In genomic region chr13:22026058-22027031, GRCm38 (mm10) we compare ENCODE assay signal across 8 mouse cellular contexts. TPM values are rescaled to one million over a fixed set of nuclear protein-coding genes. Genes with fewer than 3 reads are reported as not detected.
DNase-seq lines count a peak whose midpoint lies in the region; ATAC-seq and TF ChIP-seq lines count a peak whose summit lies in the region.

No protein-coding gene starts in this region.

- TF ChIP-seq POLR2A in MEL (IDR thresholded peaks at IDR 0.05; ENCODE audit: control insufficient read depth in 1 of 2, insufficient read depth in 1 of 2, low read depth in 1 of 2, low read length in 2 of 2, poor library complexity in 1 of 2) = no peak

- 1% methylated on average over 35 of the region's 35 CpGs for WGBS in hindbrain, embryonic 11.5 days
- 1% methylated on average over 35 of the region's 35 CpGs for WGBS in lung, embryonic 15.5 days

- no peaks in the 10 kb centered on the region; the same call in 1 of the 2 replicates for H3K79me2 ChIP-seq in MEL (ENCODE audit: control insufficient read depth, insufficient read depth, low read length, poor library complexity)

- H3K27me3 ChIP-seq in MEL (ENCODE audit: control insufficient read depth in 1 of 2, insufficient read depth in 2 of 2, low read length in 2 of 2) = no peaks in the 10 kb centered on the region
- H3K27me3 ChIP-seq in hindbrain, embryonic 11.5 days (ENCODE audit: control insufficient read depth, insufficient read depth, low read length) = no peaks in the 10 kb centered on the region
- H3K27me3 ChIP-seq in lung, embryonic 15.5 days = no peaks in the 10 kb centered on the region

- peak overlapping the region; percentile 63 for H3K9ac ChIP-seq in MEL (ENCODE audit: control insufficient read depth, low read depth, low read length, poor library complexity, severe bottlenecking)
- H3K9ac ChIP-seq in hindbrain, embryonic 11.5 days (ENCODE audit: low read depth, low read length) = peak overlapping the region; percentile 45
- peak overlapping the region; percentile 39 for H3K9ac ChIP-seq in lung, embryonic 15.5 days

- H3K4me2 ChIP-seq in hindbrain, embryonic 11.5 days (replicated peaks; ENCODE audit: low read depth, low read length) = peak overlapping the region; percentile 49
- peak overlapping the region; percentile 60 for H3K4me2 ChIP-seq in lung, embryonic 15.5 days

- H3K9me3 ChIP-seq in MEL (replicated peaks; ENCODE audit: insufficient read depth, low read length) = no peaks in the 10 kb centered on the region
- no peaks in the 10 kb centered on the region for H3K9me3 ChIP-seq in hindbrain, embryonic 11.5 days (ENCODE audit: control insufficient read depth, low read length)
- no peaks in the 10 kb centered on the region for H3K9me3 ChIP-seq in lung, embryonic 15.5 days

- DNase-seq in MEL (ENCODE audit: low read depth, low spot score) = peak; percentile 88
- DNase-seq in cerebellum, adult 9-11 months = peak; percentile 62
- peak; percentile 49 to 96 for DNase-seq in frontal cortex, adult 2 months (ENCODE audit: extremely low spot score in 1 of 2, low spot score in 1 of 2)
- DNase-seq in hindbrain, embryonic 11.5 days (ENCODE audit: low spot score) = peak; percentile 98
- peak; percentile 54 for DNase-seq in layer of hippocampus, adult 9-11 months
- peak; percentile 81 for DNase-seq in ovary, postnatal 36 days (ENCODE audit: low spot score)
- DNase-seq in thymus, postnatal 14 days = peak; percentile 90

- no peak for TF ChIP-seq RAD21 in MEL (IDR thresholded peaks at IDR 0.05; ENCODE audit: low read depth, low read length)

- TF ChIP-seq CTCF in MEL (IDR thresholded peaks at IDR 0.05 in 2 of 3, conservative IDR thresholded peaks at IDR 0.05 in 1 of 3; ENCODE audit: control insufficient read depth in 1 of 3, insufficient read depth in 1 of 3, low read depth in 2 of 3, low read length in 3 of 3, poor library complexity in 1 of 3, severe bottlenecking in 1 of 3) = no peak

- TF ChIP-seq EP300 in MEL (IDR thresholded peaks at IDR 0.05; ENCODE audit: low read depth in 1 of 2, low read length in 2 of 2) = no peak

- ATAC-seq in hindbrain, embryonic 11.5 days (ENCODE audit: low FRiP score) = 0 out of 2 replicates have a peak, but pooled peaks have one; percentile 44
- ATAC-seq in lung, embryonic 15.5 days (ENCODE audit: borderline replicate concordance, extremely low read depth, low FRiP score, low TSS enrichment) = peak; percentile 46; the same call in 1 of the 2 replicates

- peaks cover 0 to 3% of the 10 kb centered on the region in 2 experiments; a peak in 1 of 4 replicates for H3K4me1 ChIP-seq in MEL (ENCODE audit: control insufficient read depth in 1 of 2, insufficient read depth in 2 of 2, low read length in 2 of 2)
- no peaks in the 10 kb centered on the region for H3K4me1 ChIP-seq in hindbrain, embryonic 11.5 days (replicated peaks; ENCODE audit: control insufficient read depth, insufficient read depth, low read length)
- peaks cover 19% of the 10 kb centered on the region; the same call in 1 of the 2 replicates for H3K4me1 ChIP-seq in lung, embryonic 15.5 days

- H3K27ac ChIP-seq in MEL (ENCODE audit: control insufficient read depth, low read depth, low read length) = no peak overlapping the region
- H3K27ac ChIP-seq in hindbrain, embryonic 11.5 days (ENCODE audit: low read depth, low read length) = no peak overlapping the region
- peak overlapping the region; percentile 59; the same call in 1 of the 2 replicates for H3K27ac ChIP-seq in lung, embryonic 15.5 days

- peak overlapping the region; percentile 58 to 68 for H3K4me3 ChIP-seq in MEL (ENCODE audit: control insufficient read depth in 1 of 2, insufficient read depth in 1 of 2, low read depth in 2 of 2, low read length in 2 of 2)
- peak overlapping the region; percentile 44 for H3K4me3 ChIP-seq in hindbrain, embryonic 11.5 days (ENCODE audit: low read depth, low read length)
- peak overlapping the region; percentile 44 for H3K4me3 ChIP-seq in lung, embryonic 15.5 days

- peaks cover 0 to 2% of the 10 kb centered on the region in 2 experiments; a peak in 2 of 4 replicates for H3K36me3 ChIP-seq in MEL (ENCODE audit: control insufficient read depth in 1 of 2, insufficient read depth in 2 of 2, low read length in 2 of 2)
- H3K36me3 ChIP-seq in hindbrain, embryonic 11.5 days (ENCODE audit: control insufficient read depth, insufficient read depth, low read length) = no peaks in the 10 kb centered on the region
- H3K36me3 ChIP-seq in lung, embryonic 15.5 days = no peaks in the 10 kb centered on the region

TF ChIP-seq in MEL, 35 proteins besides CTCF, POLR2A, EP300 and RAD21:
- TF ChIP-seq TAL1 (IDR thresholded peaks at IDR 0.05; ENCODE audit: low read length) (no peak), HCFC1 (IDR thresholded peaks at IDR 0.05; ENCODE audit: low read depth, low read length) (no peak), KAT2A (conservative IDR thresholded peaks at IDR 0.05; ENCODE audit: low read depth, low read length) (no peak), TBP (IDR thresholded peaks at IDR 0.05; ENCODE audit: low read depth, low read length) (peak; percentile 100), ZMIZ1 (IDR thresholded peaks at IDR 0.05; ENCODE audit: low read depth, low read length) (no peak), POLR2AphosphoS5 (IDR thresholded peaks at IDR 0.05; ENCODE audit: borderline replicate concordance, low read depth, low read length) (no peak), NRF1 (IDR thresholded peaks at IDR 0.05; ENCODE audit: insufficient read depth, low read depth, low read length, poor library complexity, severe bottlenecking) (no peak), ZC3H11A (IDR thresholded peaks at IDR 0.05; ENCODE audit: low read depth, low read length) (no peak)

RNA-seq across cellular contexts. Expression of gene Hist1h2ah, which starts 9.0 kb away (rescaled TPM):
- 1,264 and 1,284 TPM in 2 replicates for total RNA-seq in MEL (2012; rRNA removed)
- 1 to 10 TPM in 1 of 2 experiments, not detected in 1; 3.7 TPM for polyA plus RNA-seq in MEL (2012; ENCODE audit: insufficient read depth in 1 of 2, insufficient read length in 2 of 2, low read depth in 1 of 2, low replicate concordance in 2 of 2, missing spikeins in 1 of 2)
- 0.80 TPM in 1 of 2 replicates, not detected in the other for polyA plus RNA-seq in frontal cortex, adult 2 months (2012; rRNA removed)
- 8.4 and 11.9 TPM in 2 replicates for polyA plus RNA-seq in hindbrain, embryonic 11.5 days (2014; fragmentation: Nextera tagmentation; extraction: Ambion mirVana)
- polyA plus RNA-seq in lung, embryonic 15.5 days (2015; fragmentation: Nextera tagmentation; extraction: Ambion mirVana) = 8.1 and 8.2 TPM in 2 replicates

RNA-seq across cellular contexts. Expression of gene Hist1h2bk, which starts 9.3 kb away (rescaled TPM):
- 2,495 and 3,316 TPM in 2 replicates for total RNA-seq in MEL (2012; rRNA removed)
- polyA plus RNA-seq in MEL (2012; ENCODE audit: insufficient read depth in 1 of 2, insufficient read length in 2 of 2, low read depth in 1 of 2, low replicate concordance in 2 of 2, missing spikeins in 1 of 2) = 1 to 10 TPM in 1 of 2 experiments, not detected in 1; 5.7 TPM
- 0.36 and 0.65 TPM in 2 replicates for polyA plus RNA-seq in frontal cortex, adult 2 months (2012; rRNA removed)
- 7.2 and 10.2 TPM in 2 replicates for polyA plus RNA-seq in hindbrain, embryonic 11.5 days (2014; fragmentation: Nextera tagmentation; extraction: Ambion mirVana)
- polyA plus RNA-seq in lung, embryonic 15.5 days (2015; fragmentation: Nextera tagmentation; extraction: Ambion mirVana) = 7.0 and 7.4 TPM in 2 replicates

RNA-seq across cellular contexts. Expression of gene Hist1h4i, which starts 14.8 kb away (rescaled TPM):
- total RNA-seq in MEL (2012; rRNA removed) = 1,065 and 1,370 TPM in 2 replicates
- 10 to 100 TPM in 1 of 2 experiments, not detected in 1; 10.4 TPM for polyA plus RNA-seq in MEL (2012; ENCODE audit: insufficient read depth in 1 of 2, insufficient read length in 2 of 2, low read depth in 1 of 2, low replicate concordance in 2 of 2, missing spikeins in 1 of 2)
- polyA plus RNA-seq in frontal cortex, adult 2 months (2012; rRNA removed) = 12.2 and 13.3 TPM in 2 replicates
- 31.2 and 31.4 TPM in 2 replicates for polyA plus RNA-seq in hindbrain, embryonic 11.5 days (2014; fragmentation: Nextera tagmentation; extraction: Ambion mirVana)
- 27.2 and 29.1 TPM in 2 replicates for polyA plus RNA-seq in lung, embryonic 15.5 days (2015; fragmentation: Nextera tagmentation; extraction: Ambion mirVana)

RNA-seq across cellular contexts. Expression of gene Hist1h2ag, which starts 16.4 kb away (rescaled TPM):
- 766 and 975 TPM in 2 replicates for total RNA-seq in MEL (2012; rRNA removed)
- 1 to 10 TPM in 1 of 2 experiments, not detected in 1; 5.9 TPM for polyA plus RNA-seq in MEL (2012; ENCODE audit: insufficient read depth in 1 of 2, insufficient read length in 2 of 2, low read depth in 1 of 2, low replicate concordance in 2 of 2, missing spikeins in 1 of 2)
- polyA plus RNA-seq in frontal cortex, adult 2 months (2012; rRNA removed) = 0.36 and 0.38 TPM in 2 replicates
- 58.7 and 60.3 TPM in 2 replicates for polyA plus RNA-seq in hindbrain, embryonic 11.5 days (2014; fragmentation: Nextera tagmentation; extraction: Ambion mirVana)
- polyA plus RNA-seq in lung, embryonic 15.5 days (2015; fragmentation: Nextera tagmentation; extraction: Ambion mirVana) = 52.7 and 55.6 TPM in 2 replicates

RNA-seq across cellular contexts. Expression of gene Hist1h2bj, which starts 16.7 kb away (rescaled TPM):
- total RNA-seq in MEL (2012; rRNA removed) = 2,032 and 2,655 TPM in 2 replicates
- 1 to 10 TPM in 1 of 2 experiments, not detected in 1; 4.7 TPM for polyA plus RNA-seq in MEL (2012; ENCODE audit: insufficient read depth in 1 of 2, insufficient read length in 2 of 2, low read depth in 1 of 2, low replicate concordance in 2 of 2, missing spikeins in 1 of 2)
- polyA plus RNA-seq in frontal cortex, adult 2 months (2012; rRNA removed) = 0.78 and 1.6 TPM in 2 replicates
- polyA plus RNA-seq in hindbrain, embryonic 11.5 days (2014; fragmentation: Nextera tagmentation; extraction: Ambion mirVana) = 14.0 and 15.2 TPM in 2 replicates
- polyA plus RNA-seq in lung, embryonic 15.5 days (2015; fragmentation: Nextera tagmentation; extraction: Ambion mirVana) = 15.7 and 16.0 TPM in 2 replicates
